Mouse (Mus musculus): Measurements from ENCODE around the gene Slc18b1. TPM values are rescaled to one million over a fixed set of nuclear protein-coding genes. Genes with fewer than 3 reads are reported as not detected.
"Not testable (repeated sequence)": the region's sequence is repeated elsewhere in the genome, so short reads cannot be mapped to it uniquely, and the experiment has no call there.

The Slc18b1 gene
- polyA plus RNA-seq (2015; fragmentation: Nextera tagmentation; extraction: Ambion mirVana) = 14.2 and 16.0 TPM in 2 replicates

DNA sequence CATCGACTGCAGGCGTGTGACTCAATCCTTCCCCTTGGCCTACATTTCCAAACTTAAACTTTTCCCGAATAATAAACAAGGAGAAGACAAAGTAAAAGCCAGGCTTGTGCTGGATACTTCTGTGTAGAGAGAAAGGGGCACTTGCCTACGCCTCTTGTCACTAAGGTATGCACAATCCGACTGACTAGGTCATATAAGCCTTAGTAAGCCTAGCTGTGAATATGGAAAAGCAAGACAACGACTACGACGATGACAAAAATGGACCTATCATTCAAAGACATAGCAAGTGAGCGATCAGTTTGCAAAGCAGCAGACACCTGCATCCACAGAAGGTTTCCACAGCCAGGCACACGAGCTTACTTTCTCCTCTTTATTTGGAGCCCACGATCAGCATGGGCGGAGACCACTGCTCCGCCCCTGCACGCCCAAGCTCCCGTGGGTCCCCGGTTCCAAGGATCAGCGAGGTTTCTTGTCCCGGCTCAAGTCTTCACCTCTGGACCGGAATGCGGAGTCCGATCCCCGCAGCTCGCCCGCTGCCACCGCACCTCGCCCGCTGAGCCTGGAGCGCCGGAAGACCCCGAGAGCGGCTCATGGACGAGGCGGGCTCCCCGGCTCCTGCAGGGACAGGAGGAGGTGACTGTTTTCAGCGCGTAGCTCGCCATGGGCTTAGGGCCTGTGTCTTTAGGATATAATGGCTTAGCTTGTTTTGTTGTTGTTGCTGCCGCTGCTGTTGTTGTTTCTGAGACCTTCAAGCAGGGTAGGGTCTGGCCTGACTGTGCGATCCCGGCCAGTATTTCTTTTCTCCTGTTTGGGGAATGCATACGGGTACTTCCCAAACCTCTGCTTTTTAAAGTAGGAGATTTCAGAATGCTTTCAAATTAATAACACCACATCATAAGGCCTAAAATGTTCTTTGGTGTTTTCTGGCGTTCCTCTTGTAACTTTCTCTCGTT, at the start of gene Slc18b1:
Gene Slc18b1, plus strand, starts transcription at position 436 of the 953 bp plus-strand sequence.
- Histone ChIP-seq H3K9ac (peak within 1 kb of the TSS; percentile 79), H3K36me3 (peaks cover 13% of the 10 kb centered on the region), H3K4me2 (peak within 1 kb of the TSS; percentile 66), H3K27ac (peak within 1 kb of the TSS; percentile 57; the same call in 1 of the 2 replicates), H3K9me3 (no peaks in the 10 kb centered on the region), H3K27me3 (no peaks in the 10 kb centered on the region), H3K4me1 (peaks cover 3% of the 10 kb centered on the region; the same call in 1 of the 2 replicates), H3K4me3 (peak within 1 kb of the TSS; percentile 71)
- WGBS = 4% methylated on average over 43 of the region's 43 CpGs
- no peak for ATAC-seq (ENCODE audit: insufficient number of reproducible peaks, low FRiP score, low TSS enrichment, low read depth)

- 34% methylated on average over 7 of the region's 7 CpGs for WGBS
- Histone ChIP-seq H3K4me1 (0 out of 2 replicates have a peak, but pooled peaks cover 3% of the 10 kb centered on the region), H3K36me3 (no peaks in the 10 kb centered on the region), H3K9me3 (no peaks in the 10 kb centered on the region), H3K4me3 (no peak overlapping the region), H3K9ac (no peak overlapping the region), H3K27ac (no peak overlapping the region; the same call in 1 of the 2 replicates), H3K4me2 (no peak overlapping the region), H3K27me3 (no peaks in the 10 kb centered on the region)
- no peak for ATAC-seq (ENCODE audit: insufficient number of reproducible peaks, low FRiP score, low TSS enrichment, low read depth)
Measured at GRCm38 (mm10) chr10:23754166-23754565, 42.6 kb upstream of the Slc18b1 start.

- H3K4me2 ChIP-seq = no peak overlapping the region
- H3K27ac ChIP-seq = no peak overlapping the region
- no peak overlapping the region for H3K4me3 ChIP-seq
- no peak for ATAC-seq (ENCODE audit: insufficient number of reproducible peaks, low FRiP score, low TSS enrichment, low read depth)
- peaks cover 15% of the 10 kb centered on the region for H3K36me3 ChIP-seq
- H3K9ac ChIP-seq = no peak overlapping the region
- no peaks in the 10 kb centered on the region for H3K9me3 ChIP-seq
- 32% methylated on average over 5 of the region's 5 CpGs for WGBS
- no peaks in the 10 kb centered on the region for H3K27me3 ChIP-seq
- H3K4me1 ChIP-seq = 0 out of 2 replicates have a peak, but pooled peaks cover 3% of the 10 kb centered on the region
Measured at GRCm38 (mm10) chr10:23777288-23777945, 19.4 kb upstream of the Slc18b1 start.

GRCm38 (mm10) chr10:23780539-23781275, 16.1 kb upstream of the Slc18b1 start:
- Histone ChIP-seq H3K36me3 (peaks cover 44% of the 10 kb centered on the region), H3K27ac (no peak overlapping the region), H3K4me1 (peaks cover 13% of the 10 kb centered on the region), H3K9me3 (no peaks in the 10 kb centered on the region), H3K4me3 (no peak overlapping the region), H3K4me2 (no peak overlapping the region), H3K27me3 (no peaks in the 10 kb centered on the region), H3K9ac (no peak overlapping the region)
- ATAC-seq (ENCODE audit: insufficient number of reproducible peaks, low FRiP score, low TSS enrichment, low read depth) = no peak
- 80% methylated on average over 6 of the region's 6 CpGs for WGBS

DNA sequence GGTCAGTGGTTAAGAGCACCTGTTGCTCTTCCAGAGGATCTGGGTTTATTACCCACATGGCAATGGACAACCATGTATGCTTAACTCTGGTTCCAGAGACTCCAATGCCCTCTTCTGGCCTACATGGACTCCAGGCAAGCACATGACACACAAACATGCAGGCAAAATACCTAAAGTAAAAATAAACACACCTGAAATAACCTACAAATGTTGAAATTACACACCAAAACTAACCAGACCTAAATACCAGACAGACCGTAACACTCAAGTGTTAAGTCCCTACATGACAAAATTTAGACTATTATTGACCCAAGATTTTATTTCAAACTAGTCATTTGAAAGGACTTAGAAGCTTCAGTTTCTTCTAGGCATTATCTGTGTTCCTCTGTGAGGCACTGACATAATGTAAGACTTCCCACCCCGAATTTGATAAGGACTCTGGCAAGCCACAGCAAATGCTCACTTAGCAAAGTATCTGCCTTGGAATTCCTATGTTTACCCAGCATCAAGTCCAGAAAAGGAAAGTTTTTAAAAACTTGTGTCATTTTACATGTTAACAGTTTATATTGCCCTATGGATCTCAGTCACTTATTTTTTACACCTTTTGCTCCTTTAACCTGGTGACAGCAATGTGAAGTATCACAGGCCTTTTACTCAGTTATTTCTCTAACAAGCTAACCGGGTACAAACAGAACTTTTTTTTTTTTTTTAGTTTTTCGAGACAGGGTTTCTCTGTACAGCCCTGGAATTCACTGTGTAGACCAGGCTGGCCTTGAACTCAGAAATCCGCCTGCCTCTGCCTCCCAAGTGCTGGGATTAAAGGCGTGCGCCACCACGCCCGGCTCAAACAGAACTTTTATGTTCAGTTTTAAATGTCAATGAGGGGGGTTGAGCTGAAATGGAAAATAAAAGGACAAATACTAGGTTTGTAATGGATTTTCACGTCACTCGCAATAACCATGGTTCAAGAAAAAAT, 14.7 kb upstream of the Slc18b1 start:
- peaks cover 20% of the 10 kb centered on the region for H3K4me1 ChIP-seq
- no peak overlapping the region for H3K9ac ChIP-seq
- no peak for ATAC-seq (ENCODE audit: insufficient number of reproducible peaks, low FRiP score, low TSS enrichment, low read depth)
- H3K4me3 ChIP-seq = no peak overlapping the region
- H3K27ac ChIP-seq = no peak overlapping the region
- H3K27me3 ChIP-seq = no peaks in the 10 kb centered on the region
- 77% methylated on average over 11 of the region's 11 CpGs for WGBS
- peaks cover 45% of the 10 kb centered on the region for H3K36me3 ChIP-seq
- no peak overlapping the region for H3K4me2 ChIP-seq
- no peaks in the 10 kb centered on the region for H3K9me3 ChIP-seq

DNA sequence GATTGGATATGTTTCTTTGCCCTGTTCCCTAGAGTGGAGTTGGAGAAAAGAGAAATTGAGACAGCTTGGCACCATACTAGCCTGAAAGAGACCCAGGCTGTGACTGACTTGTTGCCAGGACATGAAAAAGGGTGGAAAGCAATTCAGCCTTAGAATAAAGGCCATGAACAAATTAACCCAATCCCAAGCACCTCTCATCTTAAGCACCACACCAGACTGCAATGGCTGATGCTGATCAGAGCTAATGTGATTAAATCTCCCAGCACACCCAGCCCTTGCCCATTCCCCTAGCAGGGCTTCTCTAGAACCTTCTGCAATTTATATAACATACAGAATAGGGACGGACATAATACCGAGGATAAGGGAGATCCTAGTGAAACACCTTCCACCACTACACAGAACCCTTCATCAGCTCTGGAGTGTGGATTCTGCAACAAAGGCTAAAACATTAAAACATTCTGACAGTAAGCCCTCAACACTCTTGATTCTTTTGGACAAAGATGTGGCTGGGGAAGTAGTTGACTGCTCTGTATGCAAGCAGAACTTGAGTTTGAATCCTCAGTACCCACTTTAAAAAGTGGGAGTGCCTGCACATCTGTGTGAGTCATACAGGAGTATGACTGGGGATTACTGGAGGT, 13.8 kb upstream of the Slc18b1 start:
- H3K36me3 ChIP-seq = peaks cover 45% of the 10 kb centered on the region
- no peak for ATAC-seq (ENCODE audit: insufficient number of reproducible peaks, low FRiP score, low TSS enrichment, low read depth)
- peaks cover 18% of the 10 kb centered on the region for H3K4me1 ChIP-seq
- H3K4me2 ChIP-seq = no peak overlapping the region
- no peaks in the 10 kb centered on the region for H3K27me3 ChIP-seq
- WGBS = 33% methylated on average over 2 of the region's 2 CpGs
- no peaks in the 10 kb centered on the region for H3K9me3 ChIP-seq
- peak overlapping the region; percentile 14; the same call in 1 of the 2 replicates for H3K27ac ChIP-seq
- no peak overlapping the region for H3K9ac ChIP-seq
- no peak overlapping the region for H3K4me3 ChIP-seq

GRCm38 (mm10) chr10:23783493-23783884, 13.3 kb upstream of the Slc18b1 start:
- Histone ChIP-seq H3K4me2 (no peak overlapping the region), H3K27ac (peak overlapping the region; percentile 14; the same call in 1 of the 2 replicates), H3K27me3 (no peaks in the 10 kb centered on the region), H3K9me3 (no peaks in the 10 kb centered on the region), H3K36me3 (peaks cover 45% of the 10 kb centered on the region), H3K4me1 (peaks cover 22% of the 10 kb centered on the region), H3K9ac (no peak overlapping the region), H3K4me3 (no peak overlapping the region)
- no peak for ATAC-seq (ENCODE audit: insufficient number of reproducible peaks, low FRiP score, low TSS enrichment, low read depth)
- WGBS = 29% methylated on average over 2 of the region's 2 CpGs

GRCm38 (mm10) chr10:23784121-23784520, 12.7 kb upstream of the Slc18b1 start:
- WGBS = 47% methylated on average over 2 of the region's 2 CpGs
- Histone ChIP-seq H3K36me3 (peaks cover 45% of the 10 kb centered on the region), H3K4me3 (no peak overlapping the region), H3K9me3 (no peaks in the 10 kb centered on the region), H3K9ac (no peak overlapping the region), H3K4me1 (peaks cover 27% of the 10 kb centered on the region), H3K27me3 (no peaks in the 10 kb centered on the region), H3K4me2 (no peak overlapping the region), H3K27ac (no peak overlapping the region)
- no peak for ATAC-seq (ENCODE audit: insufficient number of reproducible peaks, low FRiP score, low TSS enrichment, low read depth)

GRCm38 (mm10) chr10:23785599-23785998, 11.2 kb upstream of the Slc18b1 start:
- ATAC-seq (ENCODE audit: insufficient number of reproducible peaks, low FRiP score, low TSS enrichment, low read depth); H3K27me3 ChIP-seq; H3K27ac ChIP-seq; H3K9me3 ChIP-seq: not testable (repeated sequence)
- peak overlapping the region; percentile 84; the same call in 1 of the 2 replicates for H3K9ac ChIP-seq
- H3K4me2 ChIP-seq = peak overlapping the region; percentile 60
- H3K4me1 ChIP-seq = peaks cover 27% of the 10 kb centered on the region
- H3K4me3 ChIP-seq = peak overlapping the region; percentile 85
- WGBS = 39% methylated on average over 7 of the region's 7 CpGs
- H3K36me3 ChIP-seq = peaks cover 43% of the 10 kb centered on the region

GRCm38 (mm10) chr10:23786040-23786439, 10.7 kb upstream of the Slc18b1 start:
- Histone ChIP-seq H3K9ac (peak overlapping the region; percentile 84), H3K27ac (no peak overlapping the region), H3K4me2 (peak overlapping the region; percentile 60), H3K9me3 (no peaks in the 10 kb centered on the region), H3K4me1 (peaks cover 27% of the 10 kb centered on the region), H3K36me3 (peaks cover 39% of the 10 kb centered on the region), H3K27me3 (no peaks in the 10 kb centered on the region), H3K4me3 (peak overlapping the region; percentile 85)
- WGBS = under 1% methylated on average over 4 of the region's 4 CpGs
- ATAC-seq (ENCODE audit: insufficient number of reproducible peaks, low FRiP score, low TSS enrichment, low read depth) = no peak

Data from limb, embryonic 15.5 days (tissue).